Mouse (Mus musculus) megakaryocyte, embryonic 14.5 days (primary cell): ENCODE measurements around the gene Ppp1r15a.

Experiments
- FLI1 ChIP-seq: IDR thresholded peaks from 2 replicates; pipeline ENCODE4 v1.6.1; 2012; ENCODE audit warnings: low read length, inconsistent platforms, mixed read lengths
- GATA1 ChIP-seq: IDR thresholded peaks from 3 replicates; pipeline ENCODE4 v1.6.1; 2012; ENCODE audit warnings: mixed read lengths, low read length, inconsistent platforms, borderline replicate concordance

- no peak for TF ChIP-seq GATA1
- no peak for TF ChIP-seq FLI1
Measured at GRCm38 (mm10) chr7:45482166-45482565, 43.9 kb downstream of the Ppp1r15a start.
